Mouse (Mus musculus) embryonic facial prominence, embryonic 12.5 days (tissue): ENCODE results near the gene Them4. TPM values are rescaled to one million over a fixed set of nuclear protein-coding genes. Genes with fewer than 3 reads are reported as not detected.
"Not testable (repeated sequence)": the region's sequence is repeated elsewhere in the genome, so short reads cannot be mapped to it uniquely, and the experiment has no call there.

Experiments
- ATAC-seq: fragments of 200-750 bp; cut with Nextera tagmentation; 2 replicates; pipeline ENCODE4 v1.8.0; 2017; ENCODE audit not compliant: insufficient number of reproducible peaks, insufficient read depth, low FRiP score, low TSS enrichment
- H3K27ac ChIP-seq: fragments of 300-500 bp; sonication (generic); 2 replicates; pipeline ENCODE4 v1.5.1; 2016; ENCODE audit warnings: mild to moderate bottlenecking
- H3K27me3 ChIP-seq: fragments of 300-500 bp; sonication (generic); 2 replicates; pipeline ENCODE4 v1.6.1; 2016; ENCODE audit warnings: mild to moderate bottlenecking, moderate library complexity
- H3K36me3 ChIP-seq: fragments of 300-500 bp; sonication (generic); 2 replicates; pipeline ENCODE4 v1.6.1; 2016; ENCODE audit warnings: mild to moderate bottlenecking
- H3K4me1 ChIP-seq: fragments of 300-500 bp; sonication (generic); 2 replicates; pipeline ENCODE4 v1.6.1; 2016
- H3K4me2 ChIP-seq: fragments of 300-500 bp; sonication (generic); replicated peaks from 2 replicates; pipeline ENCODE4 v1.6.1; 2016; ENCODE audit warnings: mild to moderate bottlenecking, moderate library complexity
- H3K4me3 ChIP-seq: fragments of 300-500 bp; sonication (generic); 2 replicates; pipeline ENCODE4 v1.5.1; 2016; ENCODE audit warnings: mild to moderate bottlenecking
- H3K9ac ChIP-seq: fragments of 300-500 bp; sonication (generic); 2 replicates; pipeline ENCODE4 v1.6.1; 2016; ENCODE audit warnings: mild to moderate bottlenecking, moderate library complexity
- H3K9me3 ChIP-seq: fragments of 300-500 bp; sonication (generic); 2 replicates; pipeline ENCODE4 v1.6.1; 2016; ENCODE audit warnings: mild to moderate bottlenecking, moderate library complexity
- WGBS: fragments of 180-500 bp; shearing (Covaris S2); methylation state at CpG from one replicate; pipeline ENCODE4 v1.1.7; 2016; 5-methylcytosine and 5-hydroxymethylcytosine counted together
- polyA plus RNA-seq: library from polyadenylated mRNA; unstranded; fragments of >200 nt; fragmentation: Nextera tagmentation; extraction: Ambion mirVana; gene quantifications from 2 replicates; pipeline ENCODE4 v1.2.1, GENCODE M21; 2016

Them4 gene
- 11.7 and 12.3 TPM in 2 replicates for polyA plus RNA-seq

- peak within 1 kb of the TSS; percentile 64 for H3K9ac ChIP-seq
- peak; percentile 100 for ATAC-seq
- 2% methylated on average over 47 of the region's 47 CpGs for WGBS
These were observed at the start of gene Them4 for GRCm38 (mm10) chr3:94309633-94310363. Gene Them4 (plus strand): TSS chr3:94310089.

GRCm38 (mm10) chr3:94260598-94260997 is 49.3 kb upstream of the Them4 start:
- no peak overlapping the region for H3K4me2 ChIP-seq
- no peaks in the 10 kb centered on the region for H3K4me1 ChIP-seq
- H3K27me3 ChIP-seq: no peaks in the 10 kb centered on the region
- H3K9me3 ChIP-seq: no peaks in the 10 kb centered on the region
- H3K4me3 ChIP-seq: no peak overlapping the region
- no peak overlapping the region for H3K9ac ChIP-seq
- H3K27ac ChIP-seq: no peak overlapping the region
- no peaks in the 10 kb centered on the region for H3K36me3 ChIP-seq
- ATAC-seq: 0 out of 2 replicates have a peak, but pooled peaks have one; percentile 35
- WGBS: 48% methylated on average over 6 of the region's 6 CpGs

More at GRCm38 (mm10) chr3:94309633-94310363, at the start of gene Them4:
- Histone ChIP-seq H3K4me3 (peak within 1 kb of the TSS; percentile 62), H3K4me2 (peak within 1 kb of the TSS; percentile 60), H3K4me1 (no peaks in the 10 kb centered on the region), H3K27me3 (no peaks in the 10 kb centered on the region), H3K27ac (peak within 1 kb of the TSS; percentile 83), H3K36me3 (no peaks in the 10 kb centered on the region), H3K9me3 (no peaks in the 10 kb centered on the region)

- H3K27ac ChIP-seq, H3K4me1 ChIP-seq, H3K9me3 ChIP-seq, H3K4me2 ChIP-seq, H3K27me3 ChIP-seq, H3K9ac ChIP-seq, H3K36me3 ChIP-seq, H3K4me3 ChIP-seq, ATAC-seq: not testable (repeated sequence)
- WGBS: 80% methylated on average over 1 of the region's 1 CpGs
These were observed 46.2 kb upstream of the Them4 start, which contains the start of gene Gm4778 for GRCm38 (mm10) chr3:94263736-94264135. Gene Gm4778 (plus strand): TSS chr3:94264036.

GRCm38 (mm10) chr3:94275991-94276390 is 33.9 kb upstream of the Them4 start:
- Histone ChIP-seq H3K27ac (no peak overlapping the region), H3K9ac (no peak overlapping the region), H3K36me3 (no peaks in the 10 kb centered on the region), H3K4me2 (no peak overlapping the region), H3K4me1 (no peaks in the 10 kb centered on the region), H3K9me3 (no peaks in the 10 kb centered on the region), H3K4me3 (no peak overlapping the region), H3K27me3 (no peaks in the 10 kb centered on the region)
- ATAC-seq: no peak
- WGBS: 90% methylated on average over 11 of the region's 11 CpGs

- WGBS: 62% methylated on average over 1 of the region's 1 CpGs
These were observed 4.4 kb upstream of the Them4 start for GRCm38 (mm10) chr3:94305457-94305856.

GRCm38 (mm10) chr3:94306975-94307374 is 2.9 kb upstream of the Them4 start:
- ATAC-seq: no peak
- Histone ChIP-seq H3K9ac (no peak overlapping the region), H3K27me3 (no peaks in the 10 kb centered on the region), H3K36me3 (no peaks in the 10 kb centered on the region), H3K4me1 (no peaks in the 10 kb centered on the region), H3K9me3 (no peaks in the 10 kb centered on the region), H3K4me2 (no peak overlapping the region), H3K4me3 (no peak overlapping the region), H3K27ac (no peak overlapping the region)

More at GRCm38 (mm10) chr3:94305457-94305856, 4.4 kb upstream of the Them4 start:
- H3K27me3 ChIP-seq: no peaks in the 10 kb centered on the region
- no peaks in the 10 kb centered on the region for H3K9me3 ChIP-seq
- no peaks in the 10 kb centered on the region for H3K36me3 ChIP-seq
- no peak overlapping the region for H3K27ac ChIP-seq
- no peak for ATAC-seq
- no peaks in the 10 kb centered on the region for H3K4me1 ChIP-seq
- no peak overlapping the region for H3K4me3 ChIP-seq
- H3K9ac ChIP-seq: no peak overlapping the region
- no peak overlapping the region for H3K4me2 ChIP-seq

GRCm38 (mm10) chr3:94310491-94310890 is 602 bp downstream of the Them4 start:
- Histone ChIP-seq H3K9ac (peak overlapping the region; percentile 64), H3K36me3 (no peaks in the 10 kb centered on the region), H3K27me3 (no peaks in the 10 kb centered on the region), H3K27ac (peak overlapping the region; percentile 83), H3K4me3 (peak overlapping the region; percentile 62), H3K4me1 (no peaks in the 10 kb centered on the region), H3K4me2 (peak overlapping the region; percentile 60), H3K9me3 (no peaks in the 10 kb centered on the region)
- WGBS: 53% methylated on average over 7 of the region's 7 CpGs
- no peak for ATAC-seq

- no peak for ATAC-seq
- no peak overlapping the region for H3K9ac ChIP-seq
- no peaks in the 10 kb centered on the region for H3K36me3 ChIP-seq
- H3K4me2 ChIP-seq: peak overlapping the region; percentile 60
- peak overlapping the region; percentile 62 for H3K4me3 ChIP-seq
- H3K9me3 ChIP-seq: no peaks in the 10 kb centered on the region
- no peaks in the 10 kb centered on the region for H3K4me1 ChIP-seq
- no peaks in the 10 kb centered on the region for H3K27me3 ChIP-seq
- H3K27ac ChIP-seq: no peak overlapping the region
- WGBS: 76% methylated on average over 6 of the region's 6 CpGs
These were observed 1.0 kb downstream of the Them4 start for GRCm38 (mm10) chr3:94310911-94311310.

GRCm38 (mm10) chr3:94311376-94311775 is 1.5 kb downstream of the Them4 start:
- Histone ChIP-seq H3K27ac (no peak overlapping the region), H3K9ac (no peak overlapping the region), H3K4me2 (no peak overlapping the region), H3K4me3 (no peak overlapping the region), H3K27me3 (no peaks in the 10 kb centered on the region), H3K9me3 (no peaks in the 10 kb centered on the region), H3K4me1 (no peaks in the 10 kb centered on the region), H3K36me3 (no peaks in the 10 kb centered on the region)
- 82% methylated on average over 4 of the region's 4 CpGs for WGBS
- ATAC-seq: no peak

- no peak overlapping the region for H3K9ac ChIP-seq
- no peaks in the 10 kb centered on the region for H3K4me1 ChIP-seq
- H3K9me3 ChIP-seq: no peaks in the 10 kb centered on the region
- no peak for ATAC-seq
- no peaks in the 10 kb centered on the region for H3K27me3 ChIP-seq
- H3K27ac ChIP-seq: no peak overlapping the region
- WGBS: 64% methylated on average over 3 of the region's 3 CpGs
- H3K4me2 ChIP-seq: no peak overlapping the region
- H3K4me3 ChIP-seq: no peak overlapping the region
- H3K36me3 ChIP-seq: peaks cover 8% of the 10 kb centered on the region; the same call in 1 of the 2 replicates
These were observed 18.8 kb downstream of the Them4 start for GRCm38 (mm10) chr3:94328681-94329080.

- Histone ChIP-seq H3K9ac (no peak overlapping the region), H3K4me1 (no peaks in the 10 kb centered on the region), H3K4me3 (no peak overlapping the region), H3K9me3 (no peaks in the 10 kb centered on the region), H3K27ac (no peak overlapping the region), H3K27me3 (no peaks in the 10 kb centered on the region), H3K36me3 (peaks cover 6% of the 10 kb centered on the region; the same call in 1 of the 2 replicates), H3K4me2 (no peak overlapping the region)
- WGBS: 90% methylated on average over 4 of the region's 4 CpGs
- no peak for ATAC-seq
These were observed 24.6 kb downstream of the Them4 start for GRCm38 (mm10) chr3:94334442-94334841.

GRCm38 (mm10) chr3:94338522-94338921 is 28.6 kb downstream of the Them4 start:
- no peaks in the 10 kb centered on the region for H3K36me3 ChIP-seq
- H3K4me2 ChIP-seq: no peak overlapping the region
- no peaks in the 10 kb centered on the region for H3K4me1 ChIP-seq
- H3K27ac ChIP-seq: no peak overlapping the region
- 88% methylated on average over 3 of the region's 3 CpGs for WGBS
- H3K9ac ChIP-seq: no peak overlapping the region
- H3K9me3 ChIP-seq: no peaks in the 10 kb centered on the region
- ATAC-seq: no peak
- H3K27me3 ChIP-seq: no peaks in the 10 kb centered on the region
- no peak overlapping the region for H3K4me3 ChIP-seq
